Mouse (Mus musculus): ENCODE measurements around the gene Pgam5. TPM values are rescaled to one million over a fixed set of nuclear protein-coding genes. Genes with fewer than 3 reads are reported as not detected.

The Pgam5 gene
- polyA plus RNA-seq (2015; fragmentation: Nextera tagmentation; extraction: Ambion mirVana): 25.7 and 27.1 TPM in 2 replicates

DNA sequence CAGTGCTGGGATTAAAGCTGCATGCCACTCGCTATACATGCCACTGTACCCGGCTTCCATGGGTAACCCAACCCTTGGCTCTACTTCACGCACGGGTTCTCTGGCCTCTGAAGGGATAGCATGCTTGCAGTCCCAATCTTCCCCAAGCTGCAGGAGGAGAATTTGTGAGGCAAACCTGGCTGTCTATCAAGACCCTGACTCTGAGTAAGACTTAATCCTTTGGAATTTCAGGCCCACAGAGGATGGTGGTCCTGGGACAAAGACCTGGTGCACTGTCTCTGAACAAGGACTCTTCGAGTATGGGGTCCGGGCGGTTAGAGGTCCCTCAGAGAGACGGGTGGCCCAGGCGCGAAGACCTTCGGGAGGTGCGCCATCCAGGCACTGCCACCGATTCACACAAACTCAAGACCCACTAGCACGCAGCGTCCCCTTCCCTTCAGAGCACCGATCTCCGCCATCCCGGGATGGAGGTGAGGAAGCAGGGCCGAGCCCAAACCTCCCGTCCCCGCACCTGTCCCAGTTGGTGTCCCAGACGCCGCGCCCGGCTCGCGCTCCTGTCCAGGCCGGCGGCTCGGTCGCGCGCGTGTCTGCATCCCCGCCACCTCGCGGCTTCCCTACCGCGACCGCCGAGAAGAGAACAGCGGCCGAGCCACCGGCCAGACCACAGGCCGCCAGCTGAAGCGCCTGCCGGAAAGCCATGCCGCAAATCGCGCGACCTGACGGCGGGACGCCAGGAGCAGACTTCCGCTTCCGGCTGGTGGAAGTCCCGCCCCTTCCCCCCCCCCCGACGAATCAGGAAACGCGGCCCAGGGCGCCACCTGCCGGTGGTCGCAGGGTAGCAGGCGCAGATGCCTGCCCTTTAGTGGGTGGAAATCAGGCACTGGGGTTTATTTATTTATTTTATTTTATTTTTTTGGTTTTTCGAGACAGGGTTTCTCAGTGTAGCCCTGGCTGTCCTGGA, at the start of gene Pgam5:
Gene Pgam5, minus strand, starts transcription at position 773 of the 961 bp plus-strand sequence.
- peak within 1 kb of the TSS; percentile 29 for H3K27ac ChIP-seq (replicated peaks)
- peaks cover 29% of the 10 kb centered on the region for H3K36me3 ChIP-seq (replicated peaks)
- peaks cover 35% of the 10 kb centered on the region for H3K4me1 ChIP-seq (replicated peaks)
- H3K4me2 ChIP-seq: peak within 1 kb of the TSS; percentile 93
- WGBS (ENCODE audit: insufficient replicate concordance): under 1% methylated on average over 66 of the region's 66 CpGs
- peak within 1 kb of the TSS; percentile 81 for H3K4me3 ChIP-seq (replicated peaks)
- no peaks in the 10 kb centered on the region for H3K27me3 ChIP-seq
- H3K9ac ChIP-seq: peak within 1 kb of the TSS; percentile 77
- H3K9me3 ChIP-seq (replicated peaks): no peaks in the 10 kb centered on the region
- ATAC-seq (ENCODE audit: insufficient read depth): peak; percentile 75

DNA sequence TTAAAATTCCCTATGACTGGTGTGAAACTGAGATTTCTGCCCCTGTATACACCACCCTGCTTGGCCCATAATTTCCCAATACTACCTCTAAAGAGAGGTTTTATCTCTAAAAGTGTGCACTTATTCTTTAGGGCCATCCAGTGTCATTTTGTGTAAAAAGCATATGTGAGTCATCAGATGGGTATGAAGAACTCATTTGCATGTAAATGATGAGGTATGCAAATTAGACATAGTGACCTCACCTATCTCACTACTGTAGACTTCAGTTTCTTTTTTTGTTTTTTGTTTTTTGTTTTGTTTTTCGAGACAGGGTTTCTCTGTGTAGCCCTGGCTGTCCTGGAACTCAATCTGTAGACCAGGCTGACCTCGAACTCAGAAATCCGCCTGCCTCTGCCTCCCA, 43.4 kb upstream of the Pgam5 start:
- no peaks in the 10 kb centered on the region for H3K27me3 ChIP-seq
- H3K4me3 ChIP-seq (replicated peaks): no peak overlapping the region
- H3K4me2 ChIP-seq: no peak overlapping the region
- H3K9me3 ChIP-seq (replicated peaks): no peaks in the 10 kb centered on the region
- no peak for ATAC-seq (ENCODE audit: insufficient read depth)
- H3K4me1 ChIP-seq (replicated peaks): no peaks in the 10 kb centered on the region
- H3K27ac ChIP-seq (replicated peaks): no peak overlapping the region
- WGBS (ENCODE audit: insufficient replicate concordance): 86% methylated on average over 3 of the region's 3 CpGs
- no peak overlapping the region for H3K9ac ChIP-seq
- peaks cover 90% of the 10 kb centered on the region for H3K36me3 ChIP-seq (replicated peaks)

DNA sequence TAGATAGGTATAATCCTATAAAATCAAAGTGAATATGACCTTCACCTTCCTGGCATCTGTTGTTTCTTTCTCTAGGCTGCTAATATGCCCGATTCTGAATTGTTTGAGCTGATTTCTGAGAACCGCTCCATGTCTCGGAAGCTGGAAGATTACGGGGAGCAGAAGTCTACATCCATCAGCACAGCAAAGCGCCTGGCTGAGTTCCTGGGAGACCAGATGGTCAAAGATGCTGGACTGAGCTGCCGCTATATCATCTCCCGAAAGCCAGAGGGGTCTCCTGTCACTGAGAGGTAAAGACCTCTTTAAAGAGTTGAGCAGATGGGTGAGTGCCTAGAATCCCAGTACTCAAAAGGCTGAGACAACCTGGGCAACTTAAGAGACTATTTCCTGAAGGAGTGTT, 39.1 kb upstream of the Pgam5 start:
- 82% methylated on average over 7 of the region's 7 CpGs for WGBS (ENCODE audit: insufficient replicate concordance)
- Histone ChIP-seq H3K27me3 (no peaks in the 10 kb centered on the region), H3K4me2 (no peak overlapping the region), H3K4me3 (replicated peaks) (no peak overlapping the region), H3K4me1 (replicated peaks) (no peaks in the 10 kb centered on the region), H3K27ac (replicated peaks) (no peak overlapping the region), H3K9ac (no peak overlapping the region), H3K36me3 (replicated peaks) (peaks cover 98% of the 10 kb centered on the region), H3K9me3 (replicated peaks) (no peaks in the 10 kb centered on the region)
- ATAC-seq (ENCODE audit: insufficient read depth): no peak

DNA sequence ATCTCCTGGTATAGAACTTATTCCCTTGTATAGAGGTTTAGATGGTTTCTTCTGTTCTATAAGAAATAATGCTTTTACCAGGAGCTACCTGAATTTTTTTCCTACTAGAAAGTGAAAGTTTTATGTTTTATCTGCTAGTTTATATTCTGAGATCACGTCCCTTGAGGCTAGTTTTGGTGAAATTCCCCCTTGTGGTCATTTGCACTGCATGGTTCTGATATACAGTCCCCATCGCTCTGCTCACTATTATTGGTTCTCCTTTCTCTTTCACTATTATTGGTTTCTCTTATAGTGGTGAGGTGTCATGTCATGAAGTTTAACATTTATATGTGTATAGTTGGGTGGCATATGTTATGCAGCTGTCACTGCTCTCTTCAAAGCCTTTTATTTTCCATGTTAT, 30.9 kb upstream of the Pgam5 start:
- Histone ChIP-seq H3K9me3 (replicated peaks) (no peaks in the 10 kb centered on the region), H3K4me2 (no peak overlapping the region), H3K4me3 (replicated peaks) (no peak overlapping the region), H3K4me1 (replicated peaks) (no peaks in the 10 kb centered on the region), H3K27me3 (no peaks in the 10 kb centered on the region), H3K27ac (replicated peaks) (no peak overlapping the region), H3K36me3 (replicated peaks) (peaks cover 98% of the 10 kb centered on the region), H3K9ac (no peak overlapping the region)
- 72% methylated on average over 2 of the region's 2 CpGs for WGBS (ENCODE audit: insufficient replicate concordance)
- no peak for ATAC-seq (ENCODE audit: insufficient read depth)

DNA sequence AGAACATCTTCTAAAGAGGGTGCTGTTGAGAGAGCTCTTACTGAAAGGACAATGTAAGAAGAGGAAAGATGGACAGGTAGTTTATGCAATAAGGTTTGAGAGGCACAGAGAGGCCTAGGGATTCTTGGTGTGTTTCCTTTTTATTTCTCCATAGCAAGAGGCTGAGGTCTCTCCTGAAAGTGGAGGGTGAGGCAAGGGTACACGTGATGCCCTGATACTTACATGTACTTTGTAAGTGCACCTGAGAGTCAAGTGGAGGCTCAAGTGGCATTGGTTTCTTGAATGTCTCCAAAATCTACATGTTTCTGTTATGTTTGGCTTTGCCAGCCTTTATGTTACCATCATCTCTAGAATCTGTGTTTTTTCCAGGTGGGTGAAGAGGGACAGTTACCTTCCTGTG, 26.9 kb upstream of the Pgam5 start:
- no peak overlapping the region for H3K27ac ChIP-seq (replicated peaks)
- WGBS (ENCODE audit: insufficient replicate concordance): 77% methylated on average over 1 of the region's 1 CpGs
- H3K9me3 ChIP-seq (replicated peaks): no peaks in the 10 kb centered on the region
- peaks cover 93% of the 10 kb centered on the region for H3K36me3 ChIP-seq (replicated peaks)
- H3K27me3 ChIP-seq: no peaks in the 10 kb centered on the region
- H3K4me3 ChIP-seq (replicated peaks): no peak overlapping the region
- peaks cover 2% of the 10 kb centered on the region for H3K4me1 ChIP-seq (replicated peaks)
- H3K4me2 ChIP-seq: no peak overlapping the region
- no peak for ATAC-seq (ENCODE audit: insufficient read depth)
- no peak overlapping the region for H3K9ac ChIP-seq

DNA sequence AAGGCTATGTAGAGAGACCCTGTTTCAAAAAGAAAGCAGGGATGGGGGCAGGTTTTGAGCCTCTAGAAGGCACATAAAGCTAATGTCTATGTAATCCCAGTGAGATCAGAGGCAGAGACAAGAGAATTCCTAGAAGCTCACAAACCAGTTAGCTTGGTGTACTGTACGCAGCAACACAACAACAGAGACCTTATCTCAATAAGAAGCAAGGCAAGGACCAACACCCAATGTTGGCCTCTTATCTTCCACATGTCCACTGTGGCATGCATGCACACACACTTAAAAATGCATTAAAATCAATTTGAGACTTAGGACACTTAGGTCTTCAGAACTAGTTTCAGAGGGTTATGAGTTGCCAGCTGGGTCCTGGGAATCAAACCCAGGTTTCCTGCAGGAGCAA, 21.9 kb upstream of the Pgam5 start:
- ATAC-seq (ENCODE audit: insufficient read depth): no peak
- Histone ChIP-seq H3K4me1 (replicated peaks) (peaks cover 23% of the 10 kb centered on the region), H3K36me3 (replicated peaks) (peaks cover 75% of the 10 kb centered on the region), H3K9ac (no peak overlapping the region), H3K27ac (replicated peaks) (no peak overlapping the region), H3K27me3 (no peaks in the 10 kb centered on the region), H3K9me3 (replicated peaks) (no peaks in the 10 kb centered on the region), H3K4me2 (no peak overlapping the region), H3K4me3 (replicated peaks) (no peak overlapping the region)
- 37% methylated on average over 1 of the region's 1 CpGs for WGBS (ENCODE audit: insufficient replicate concordance)

DNA sequence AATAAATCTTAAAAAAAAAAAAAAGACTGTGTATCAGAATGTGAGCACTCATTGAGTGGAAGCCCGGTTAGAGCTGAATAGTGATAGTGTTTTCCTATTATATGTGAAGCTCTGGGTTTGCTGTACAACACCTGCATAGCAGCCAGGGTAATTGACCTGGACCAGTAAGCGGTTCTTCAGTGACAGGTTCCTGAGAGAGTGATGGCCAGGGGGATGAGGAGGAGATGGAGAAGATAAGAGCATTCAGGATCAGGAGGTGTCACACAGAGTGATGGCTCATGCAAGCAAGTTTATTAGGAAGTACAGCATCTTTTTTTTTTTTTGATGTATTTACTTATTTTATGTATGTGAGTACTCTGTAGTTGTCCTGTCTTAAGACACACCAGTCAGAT, 17.4 kb upstream of the Pgam5 start:
- ATAC-seq (ENCODE audit: insufficient read depth): no peak
- Histone ChIP-seq H3K4me3 (replicated peaks) (peak overlapping the region; percentile 90), H3K9ac (peak overlapping the region; percentile 82), H3K27ac (replicated peaks) (no peak overlapping the region), H3K4me2 (peak overlapping the region; percentile 100), H3K36me3 (replicated peaks) (peaks cover 41% of the 10 kb centered on the region), H3K27me3 (no peaks in the 10 kb centered on the region), H3K9me3 (replicated peaks) (no peaks in the 10 kb centered on the region), H3K4me1 (replicated peaks) (peaks cover 43% of the 10 kb centered on the region)
- 57% methylated on average over 2 of the region's 2 CpGs for WGBS (ENCODE audit: insufficient replicate concordance)

DNA sequence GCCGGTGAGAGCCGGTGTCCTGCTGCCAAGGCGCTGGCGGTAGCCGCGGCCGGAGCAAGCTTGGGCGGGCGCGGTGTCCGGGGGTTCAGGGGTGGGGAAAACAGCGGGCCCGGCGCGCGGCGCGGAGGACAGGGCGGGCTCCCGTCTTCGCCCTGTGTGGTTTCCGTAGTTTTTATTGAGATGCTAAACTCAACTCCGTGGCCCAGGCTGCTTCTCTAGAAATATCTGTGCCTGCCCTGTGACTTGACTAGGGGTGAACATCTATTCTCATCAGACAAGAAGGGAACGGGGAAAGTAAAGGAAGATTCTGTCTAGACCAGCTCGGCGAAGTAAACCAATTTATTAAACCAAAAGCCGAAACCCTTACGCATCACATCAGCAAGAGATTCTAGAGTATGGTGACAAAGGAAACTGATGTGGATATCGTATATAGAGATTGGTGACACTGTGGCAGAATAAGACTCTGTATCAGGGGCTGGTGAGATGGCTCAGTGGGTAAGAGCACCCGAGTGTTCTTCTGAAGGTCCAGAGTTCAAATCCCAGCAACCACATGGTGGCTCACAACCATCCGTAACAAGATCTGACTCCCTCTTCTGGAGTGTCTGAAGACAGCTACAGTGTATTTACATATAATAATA, 16.9 kb upstream of the Pgam5 start:
- Histone ChIP-seq H3K27me3 (no peaks in the 10 kb centered on the region), H3K4me1 (replicated peaks) (peaks cover 40% of the 10 kb centered on the region), H3K27ac (replicated peaks) (peak overlapping the region; percentile 85), H3K4me3 (replicated peaks) (peak overlapping the region; percentile 90), H3K9ac (peak overlapping the region; percentile 82), H3K36me3 (replicated peaks) (peaks cover 36% of the 10 kb centered on the region), H3K9me3 (replicated peaks) (no peaks in the 10 kb centered on the region), H3K4me2 (peak overlapping the region; percentile 100)
- ATAC-seq (ENCODE audit: insufficient read depth): peak; percentile 81
- 1% methylated on average over 31 of the region's 31 CpGs for WGBS (ENCODE audit: insufficient replicate concordance)

DNA sequence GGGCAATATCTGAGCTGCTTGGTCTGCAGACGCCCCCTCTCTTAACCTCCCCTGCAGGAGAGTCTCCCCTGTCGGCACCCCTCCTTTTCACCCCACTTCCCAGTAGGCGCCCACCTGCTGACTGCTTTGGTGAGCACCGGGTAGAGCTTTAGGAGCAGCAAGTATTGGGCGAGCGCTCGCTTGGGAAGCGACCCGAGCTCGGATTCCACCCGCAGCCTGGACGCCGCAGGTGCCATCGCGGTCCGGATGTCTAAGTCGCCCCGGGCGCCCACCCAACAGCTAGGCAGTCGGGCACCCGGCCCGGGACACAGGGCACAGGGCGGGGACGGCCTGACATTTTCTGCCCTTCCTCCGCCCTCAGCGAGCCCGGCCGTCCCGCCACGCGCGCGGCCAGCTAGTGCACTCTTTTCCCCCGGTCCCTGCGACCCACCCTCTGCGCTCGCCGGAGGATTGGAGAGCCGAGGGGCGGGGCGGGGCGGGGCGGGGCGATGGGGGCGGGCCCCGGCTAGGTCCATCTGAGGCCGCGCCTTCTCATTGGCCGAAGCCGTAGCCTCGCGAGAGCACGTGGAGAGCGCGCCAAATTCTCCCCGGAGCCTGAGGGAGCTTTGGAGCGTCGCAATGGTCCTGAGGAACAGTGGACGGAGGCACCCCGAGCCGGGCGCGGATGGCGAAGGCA, 16.2 kb upstream of the Pgam5 start, which contains the start of the genes Pxmp2 and Pole:
Gene Pxmp2, minus strand, starts transcription at position 417 of the 676 bp plus-strand sequence.
Gene Pole, plus strand, starts transcription at position 537 of the 676 bp plus-strand sequence.
- Histone ChIP-seq H3K9ac (peak within 1 kb of the TSS; percentile 82), H3K4me2 (peak within 1 kb of the TSS; percentile 100), H3K27ac (replicated peaks) (peak within 1 kb of the TSS; percentile 85), H3K4me3 (replicated peaks) (peak within 1 kb of the TSS; percentile 90), H3K4me1 (replicated peaks) (peaks cover 34% of the 10 kb centered on the region), H3K27me3 (no peaks in the 10 kb centered on the region), H3K36me3 (replicated peaks) (peaks cover 30% of the 10 kb centered on the region), H3K9me3 (replicated peaks) (no peaks in the 10 kb centered on the region)
- ATAC-seq (ENCODE audit: insufficient read depth): peak; percentile 97
- WGBS (ENCODE audit: insufficient replicate concordance): 0% methylated on average over 60 of the region's 64 CpGs

DNA sequence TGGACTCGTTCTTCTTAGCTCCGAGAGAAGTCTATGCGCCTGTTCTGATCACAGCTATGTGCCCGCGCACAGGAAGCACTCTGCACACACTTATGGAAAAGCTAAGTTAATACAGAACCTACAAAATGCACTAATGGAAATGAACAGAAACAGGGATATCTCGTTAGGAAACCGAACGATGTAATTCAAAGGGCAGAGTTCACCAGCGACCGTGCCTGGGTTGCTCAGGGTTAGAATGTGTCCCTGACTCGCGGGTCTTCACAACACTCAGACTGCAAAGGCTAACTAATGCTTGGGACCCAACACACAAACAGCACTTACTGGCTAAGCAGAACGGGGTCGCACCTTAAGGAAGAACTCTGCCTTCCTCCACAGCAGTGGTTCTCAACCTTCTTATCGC, 15.4 kb upstream of the Pgam5 start:
- Histone ChIP-seq H3K27me3 (no peaks in the 10 kb centered on the region), H3K4me3 (replicated peaks) (peak overlapping the region; percentile 90), H3K27ac (replicated peaks) (peak overlapping the region; percentile 83), H3K9ac (peak overlapping the region; percentile 82), H3K9me3 (replicated peaks) (no peaks in the 10 kb centered on the region), H3K36me3 (replicated peaks) (peaks cover 22% of the 10 kb centered on the region), H3K4me1 (replicated peaks) (peaks cover 32% of the 10 kb centered on the region), H3K4me2 (peak overlapping the region; percentile 100)
- no peak for ATAC-seq (ENCODE audit: insufficient read depth)
- WGBS (ENCODE audit: insufficient replicate concordance): under 1% methylated on average over 15 of the region's 15 CpGs

DNA sequence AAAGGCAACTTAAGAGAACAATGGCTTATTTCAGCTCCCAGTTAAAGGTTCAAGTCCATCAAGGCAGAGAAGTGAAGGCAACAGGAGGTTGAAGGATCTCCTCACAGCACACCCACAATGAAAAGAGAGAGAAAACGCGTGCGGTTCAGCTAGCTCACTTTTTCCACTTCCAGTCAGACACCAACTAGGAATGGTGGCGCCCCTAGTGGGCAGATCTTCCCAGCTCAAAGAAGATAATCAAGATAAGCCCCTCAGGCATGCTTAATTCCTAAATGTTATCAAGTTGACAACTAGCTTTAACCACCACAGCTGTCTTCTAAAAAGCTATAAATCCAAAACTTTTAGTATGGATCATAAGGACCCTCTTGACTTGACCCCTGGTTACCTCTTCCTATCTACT, 14.8 kb upstream of the Pgam5 start:
- H3K9me3 ChIP-seq (replicated peaks): no peaks in the 10 kb centered on the region
- H3K36me3 ChIP-seq (replicated peaks): peaks cover 16% of the 10 kb centered on the region
- peak overlapping the region; percentile 82 for H3K9ac ChIP-seq
- under 1% methylated on average over 4 of the region's 4 CpGs for WGBS (ENCODE audit: insufficient replicate concordance)
- no peaks in the 10 kb centered on the region for H3K27me3 ChIP-seq
- H3K4me2 ChIP-seq: peak overlapping the region; percentile 100
- H3K4me3 ChIP-seq (replicated peaks): peak overlapping the region; percentile 90
- H3K27ac ChIP-seq (replicated peaks): peak overlapping the region; percentile 83
- H3K4me1 ChIP-seq (replicated peaks): peaks cover 32% of the 10 kb centered on the region
- ATAC-seq (ENCODE audit: insufficient read depth): no peak
